Mouse (Mus musculus) thymus, postnatal 25 days (tissue): ENCODE data around the gene Ptprn2.

ENCODE experiments used
- DNase-seq: peaks from one replicate; pipeline ENCODE4 v3.0.0; 2022

The Ptprn2 gene

GRCm38 (mm10) chr12:117245885-117246478 is 760.5 kb downstream of the Ptprn2 start:
- DNase-seq = no peak

GRCm38 (mm10) chr12:117250465-117250864 is 764.9 kb downstream of the Ptprn2 start:
- DNase-seq = no peak

- DNase-seq = no peak
These were observed 766.3 kb downstream of the Ptprn2 start for GRCm38 (mm10) chr12:117251663-117252425.

- DNase-seq = no peak
These were observed 766.9 kb downstream of the Ptprn2 start for GRCm38 (mm10) chr12:117252426-117252779.

GRCm38 (mm10) chr12:117254356-117254755 is 768.8 kb downstream of the Ptprn2 start:
- DNase-seq = no peak

- DNase-seq = no peak
These were observed 769.8 kb downstream of the Ptprn2 start for GRCm38 (mm10) chr12:117255325-117255724.

- no peak for DNase-seq
These were observed 770.3 kb downstream of the Ptprn2 start for GRCm38 (mm10) chr12:117255776-117256342.

GRCm38 (mm10) chr12:117256849-117257204 is 771.3 kb downstream of the Ptprn2 start:
- no peak for DNase-seq

- no peak for DNase-seq
These were observed 771.8 kb downstream of the Ptprn2 start for GRCm38 (mm10) chr12:117257205-117257920.

GRCm38 (mm10) chr12:117257921-117258497 is 772.5 kb downstream of the Ptprn2 start:
- no peak for DNase-seq

- DNase-seq = no peak
These were observed 775.1 kb downstream of the Ptprn2 start for GRCm38 (mm10) chr12:117260391-117261164.

- no peak for DNase-seq
These were observed 775.6 kb downstream of the Ptprn2 start for GRCm38 (mm10) chr12:117261165-117261440.

GRCm38 (mm10) chr12:117262003-117262402 is 776.5 kb downstream of the Ptprn2 start:
- no peak for DNase-seq

- DNase-seq = no peak
These were observed 777.6 kb downstream of the Ptprn2 start for GRCm38 (mm10) chr12:117263081-117263480.

- no peak for DNase-seq
These were observed 779.7 kb downstream of the Ptprn2 start for GRCm38 (mm10) chr12:117265211-117265610.

- DNase-seq = no peak
These were observed 783.1 kb downstream of the Ptprn2 start for GRCm38 (mm10) chr12:117268543-117269172.

GRCm38 (mm10) chr12:117269310-117269709 is 783.8 kb downstream of the Ptprn2 start:
- DNase-seq = no peak

GRCm38 (mm10) chr12:117270199-117270598 is 784.7 kb downstream of the Ptprn2 start:
- DNase-seq = no peak

- no peak for DNase-seq
These were observed 787.6 kb downstream of the Ptprn2 start for GRCm38 (mm10) chr12:117273166-117273565.

- no peak for DNase-seq
These were observed 789.1 kb downstream of the Ptprn2 start for GRCm38 (mm10) chr12:117274576-117274975.

GRCm38 (mm10) chr12:117280790-117281189 is 795.3 kb downstream of the Ptprn2 start:
- no peak for DNase-seq

- DNase-seq = no peak
These were observed 797.1 kb downstream of the Ptprn2 start for GRCm38 (mm10) chr12:117282659-117283058.
